Comparison of ENCODE assay signal across 23 mouse cellular contexts in genomic region chr13:9170726-9171125, GRCm38 (mm10).
DNase-seq lines count a peak whose midpoint lies in the region; ATAC-seq lines count a peak whose summit lies in the region.
"Had no signal": no experiment of that assay in that cellular context is flagged by ENCODE, and none has a peak within 500 bp of the region (broad histone marks: within the 10 kb centered on the region; RNA-seq: fewer than 3 reads in every experiment).

No protein-coding gene starts in this region.

- H3K9ac ChIP-seq in kidney, embryonic 16.5 days (replicated peaks; ENCODE audit: low read length) = no peak overlapping the region
- H3K9ac ChIP-seq: embryonic facial prominence, embryonic 12.5 days; forebrain, embryonic 13.5 days; forebrain, embryonic 15.5 days; forebrain, postnatal 0 days had no signal

- no peak overlapping the region for H3K4me3 ChIP-seq in kidney, embryonic 16.5 days (ENCODE audit: low read length)
- H3K4me3 ChIP-seq: embryonic facial prominence, embryonic 10.5 days; embryonic facial prominence, embryonic 12.5 days; forebrain, embryonic 13.5 days; forebrain, embryonic 15.5 days had no signal

- H3K27me3 ChIP-seq in kidney, embryonic 16.5 days (ENCODE audit: insufficient read depth, low read length) = no peaks in the 10 kb centered on the region
- H3K27me3 ChIP-seq: CH12.LX; embryonic facial prominence, embryonic 12.5 days; forebrain, embryonic 13.5 days; forebrain, embryonic 15.5 days; Patski had no signal

- H3K36me3 ChIP-seq in kidney, embryonic 16.5 days (ENCODE audit: insufficient read depth, low read length) = peaks cover 71% of the 10 kb centered on the region

- H3K27ac ChIP-seq in kidney, embryonic 16.5 days (ENCODE audit: low read length) = no peak overlapping the region
- H3K27ac ChIP-seq: embryonic facial prominence, embryonic 10.5 days; embryonic facial prominence, embryonic 12.5 days; forebrain, embryonic 13.5 days; forebrain, embryonic 15.5 days had no signal

- DNase-seq in frontal cortex, postnatal 36 days (ENCODE audit: low spot score in 2 of 2) = no peak
- DNase-seq in kidney, postnatal 10 days = peak; percentile 28
- DNase-seq in brain, adult 2 months (ENCODE audit: low read depth, low spot score) = peak; percentile 50
- DNase-seq: adrenal gland, adult 8-10 months; adrenal gland, postnatal 25 days; B cell, adult 2 months; cerebellum, adult 11-12 months; cerebellum, adult 2 months; cerebellum, adult 9-10 months; cerebellum, postnatal 10 days; cerebellum, postnatal 25 days; forebrain, postnatal 0 days had no signal

- peak; percentile 85 for ATAC-seq in frontal cortex, adult (ENCODE audit: low TSS enrichment)
- ATAC-seq in kidney, embryonic 16.5 days (ENCODE audit: low FRiP score, low TSS enrichment) = no peak
- ATAC-seq: activated CD4-positive, CD25-positive, alpha-beta regulatory T cell, adult 4 months; CD4-positive, CD25-positive, alpha-beta regulatory T cell, adult 4 months; forebrain, embryonic 13.5 days; forebrain, embryonic 15.5 days; forebrain, postnatal 0 days; Patski had no signal

- no peaks in the 10 kb centered on the region for H3K4me1 ChIP-seq in kidney, embryonic 16.5 days (ENCODE audit: insufficient read depth, low read length)
- H3K4me1 ChIP-seq: embryonic facial prominence, embryonic 10.5 days; embryonic facial prominence, embryonic 12.5 days; forebrain, embryonic 13.5 days; forebrain, embryonic 15.5 days had no signal

- no peak overlapping the region for H3K4me2 ChIP-seq in kidney, embryonic 16.5 days (replicated peaks; ENCODE audit: low read depth, low read length)
- H3K4me2 ChIP-seq: embryonic facial prominence, embryonic 12.5 days; forebrain, embryonic 13.5 days; forebrain, embryonic 15.5 days had no signal

- H3K9me3 ChIP-seq in kidney, embryonic 16.5 days (ENCODE audit: low read length) = no peaks in the 10 kb centered on the region
- H3K9me3 ChIP-seq: embryonic facial prominence, embryonic 10.5 days; embryonic facial prominence, embryonic 12.5 days; forebrain, embryonic 13.5 days; forebrain, embryonic 15.5 days; G1E had no signal

- 81% methylated on average over 16 of the region's 16 CpGs for WGBS in kidney, embryonic 16.5 days

Comparison
In these comparisons a context has a peak if more than half of its experiments do, and no peak if none do; other contexts are left out.
1. DNase-seq: peak in kidney, postnatal 10 days (single experiment) and brain, adult 2 months (single experiment); none in frontal cortex, postnatal 36 days (0 of 2).